Mouse (Mus musculus) testis, postnatal 14 days (tissue): ENCODE data around the gene Fam171a1.
"Not testable (repeated sequence)": the region's sequence is repeated elsewhere in the genome, so short reads cannot be mapped to it uniquely, and the experiment has no call there.

Source experiments
- DNase-seq: peaks from one replicate; pipeline ENCODE4 v3.0.0; 2021; ENCODE audit warnings: low spot score

Fam171a1 gene

DNA sequence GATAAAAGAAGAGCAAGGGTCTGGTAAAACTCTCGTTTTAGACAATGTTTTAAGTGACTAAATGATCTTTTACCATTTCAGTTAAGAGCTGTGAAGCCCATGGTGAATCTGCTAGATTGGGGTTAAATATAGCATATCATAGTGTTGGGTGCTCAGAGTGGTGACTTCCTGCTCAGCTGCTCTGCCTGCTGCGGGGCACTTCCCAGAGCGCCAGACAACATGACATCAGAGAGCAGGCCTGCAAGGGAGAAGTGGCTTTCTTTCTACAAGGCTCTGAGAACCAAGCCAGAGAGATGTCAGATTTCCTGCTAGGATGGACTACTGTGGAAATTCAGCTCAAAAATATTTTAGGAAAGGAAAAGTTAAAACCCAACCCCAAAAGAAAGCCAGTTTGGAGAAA, 57.8 kb downstream of the Fam171a1 start:
- no peak for DNase-seq

DNA sequence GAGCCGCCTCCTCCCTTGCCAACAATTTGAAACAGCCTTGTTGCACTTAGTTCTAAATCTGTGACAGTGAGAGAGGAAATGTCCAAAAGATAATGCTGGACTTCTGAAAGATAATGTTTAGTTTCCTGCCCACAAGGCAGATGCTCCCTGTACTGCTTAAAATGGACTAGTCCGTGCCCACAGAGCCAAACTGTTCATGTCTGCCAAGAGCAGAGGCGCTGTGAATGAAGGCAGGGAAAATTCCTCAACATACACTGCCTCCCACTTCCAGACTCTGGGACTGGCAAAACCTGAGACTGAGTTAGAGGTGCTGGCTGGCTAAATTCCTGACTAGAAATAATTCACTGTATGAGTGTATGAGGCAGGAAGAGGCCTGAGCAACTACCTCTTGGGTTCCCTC, 58.6 kb downstream of the Fam171a1 start:
- no peak for DNase-seq

DNA sequence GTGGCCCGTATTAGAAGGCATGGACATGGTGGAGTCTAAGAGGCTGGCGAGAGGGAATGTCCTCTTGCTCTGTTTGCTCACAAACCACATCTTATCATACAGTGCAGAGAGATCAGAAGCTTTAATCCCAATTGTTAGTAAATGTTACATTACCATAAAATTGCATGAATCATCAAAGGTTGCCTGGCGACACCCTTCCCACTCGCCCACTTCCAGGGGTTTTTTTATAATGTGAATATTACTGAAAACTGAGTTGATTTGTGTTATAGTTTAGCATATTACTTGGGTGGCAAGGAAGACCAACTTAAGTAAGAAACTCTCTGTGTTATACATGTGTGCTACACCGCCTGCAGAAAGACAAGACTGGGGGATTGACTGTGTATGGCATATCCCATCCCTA, 60.9 kb downstream of the Fam171a1 start:
- no peak for DNase-seq

DNA sequence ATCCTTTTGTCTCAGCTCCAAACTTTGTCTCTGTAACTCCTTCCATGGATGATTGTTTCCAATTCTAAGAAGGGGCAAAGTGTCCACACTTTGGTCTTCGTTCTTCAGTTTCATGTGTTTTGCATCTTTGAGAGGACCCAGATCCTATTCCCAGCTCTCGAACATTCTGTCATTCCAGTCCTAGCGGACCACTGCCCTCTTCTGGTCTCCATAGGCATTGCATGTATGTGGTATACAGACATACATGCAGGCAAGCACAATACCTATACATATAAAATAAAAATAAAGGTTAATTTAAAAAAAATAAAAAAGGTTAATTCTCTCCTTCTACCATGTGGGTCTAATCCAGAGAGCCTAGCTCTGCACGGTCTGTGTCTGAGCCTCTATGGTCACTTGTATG, 62.0 kb downstream of the Fam171a1 start:
- DNase-seq = not testable (repeated sequence)

DNA sequence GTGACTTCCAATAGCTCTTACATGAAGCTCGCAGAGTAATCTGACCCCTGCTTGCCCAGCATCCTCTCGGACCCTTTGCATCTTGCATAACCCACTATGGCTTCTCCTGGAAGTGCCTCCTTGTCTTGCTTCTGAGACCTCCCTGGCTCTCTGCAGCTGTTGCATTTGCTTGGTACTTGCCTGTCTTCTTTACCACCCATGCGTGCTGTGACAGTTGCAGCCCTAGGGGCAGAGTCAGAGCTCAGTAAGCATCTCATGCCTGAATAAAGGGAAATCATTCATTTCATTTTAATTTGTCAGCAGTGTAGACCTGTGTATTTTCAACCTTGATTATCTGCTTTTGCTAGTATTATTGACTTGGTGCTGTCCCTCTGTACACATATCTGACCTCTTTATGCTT, 62.7 kb downstream of the Fam171a1 start:
- no peak for DNase-seq

DNA sequence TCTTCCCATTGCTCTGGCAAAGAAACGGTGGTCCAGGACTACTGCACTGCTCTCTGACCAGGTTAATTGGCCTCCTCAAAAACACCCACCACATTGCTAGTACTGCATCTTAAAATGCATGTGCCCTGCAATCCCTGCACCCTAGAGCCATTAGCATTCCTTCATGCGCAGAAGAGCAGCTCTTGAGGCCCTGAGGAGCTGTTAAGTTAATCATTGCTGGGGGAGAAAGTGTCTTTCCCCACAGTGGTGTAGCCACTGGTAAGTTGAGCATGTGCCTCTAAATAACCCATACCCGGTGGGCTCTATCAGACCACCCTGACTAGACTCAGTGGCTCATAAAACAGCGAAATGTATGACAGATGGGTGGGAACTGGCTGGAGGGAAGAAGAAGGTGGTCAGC, 66.5 kb downstream of the Fam171a1 start:
- DNase-seq = no peak

DNA sequence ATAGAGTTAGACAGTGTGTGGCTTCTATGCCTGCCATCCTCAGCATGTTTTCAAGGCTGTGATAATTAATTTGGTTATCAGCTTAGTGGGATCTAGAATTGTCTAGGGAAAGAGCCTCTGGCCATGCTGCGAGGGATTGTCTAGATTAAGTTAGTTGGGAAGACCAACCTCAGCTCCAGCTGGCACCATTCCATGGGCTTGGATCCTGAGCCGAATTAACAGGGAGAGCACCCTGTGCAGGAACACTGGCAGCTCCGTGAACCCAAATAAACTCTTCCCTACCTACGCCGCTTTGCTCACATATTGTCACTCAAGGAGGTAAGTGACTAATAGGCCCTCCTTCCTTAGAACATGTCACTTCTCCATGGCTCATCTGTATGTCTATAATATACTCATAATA, 69.6 kb downstream of the Fam171a1 start:
- DNase-seq = no peak

DNA sequence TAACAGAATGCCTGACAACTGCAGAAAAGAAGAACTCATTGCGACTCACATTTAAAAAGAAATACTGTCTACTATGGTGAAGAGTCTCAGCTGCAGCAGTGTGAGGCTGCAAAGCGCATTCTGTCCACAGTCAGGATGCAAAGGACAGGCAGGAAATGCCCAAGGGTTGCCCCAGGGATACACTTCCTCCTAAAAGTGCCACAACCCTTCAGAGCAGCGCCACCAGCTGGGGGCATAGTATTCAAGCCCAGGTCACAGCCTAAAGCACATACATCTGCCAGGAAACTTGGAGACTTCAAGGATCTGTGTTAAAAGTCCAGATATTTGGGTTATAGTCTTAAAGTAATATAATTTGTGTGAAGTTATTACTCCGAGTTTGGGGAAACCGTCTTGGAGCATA, 71.3 kb downstream of the Fam171a1 start:
- no peak for DNase-seq

DNA sequence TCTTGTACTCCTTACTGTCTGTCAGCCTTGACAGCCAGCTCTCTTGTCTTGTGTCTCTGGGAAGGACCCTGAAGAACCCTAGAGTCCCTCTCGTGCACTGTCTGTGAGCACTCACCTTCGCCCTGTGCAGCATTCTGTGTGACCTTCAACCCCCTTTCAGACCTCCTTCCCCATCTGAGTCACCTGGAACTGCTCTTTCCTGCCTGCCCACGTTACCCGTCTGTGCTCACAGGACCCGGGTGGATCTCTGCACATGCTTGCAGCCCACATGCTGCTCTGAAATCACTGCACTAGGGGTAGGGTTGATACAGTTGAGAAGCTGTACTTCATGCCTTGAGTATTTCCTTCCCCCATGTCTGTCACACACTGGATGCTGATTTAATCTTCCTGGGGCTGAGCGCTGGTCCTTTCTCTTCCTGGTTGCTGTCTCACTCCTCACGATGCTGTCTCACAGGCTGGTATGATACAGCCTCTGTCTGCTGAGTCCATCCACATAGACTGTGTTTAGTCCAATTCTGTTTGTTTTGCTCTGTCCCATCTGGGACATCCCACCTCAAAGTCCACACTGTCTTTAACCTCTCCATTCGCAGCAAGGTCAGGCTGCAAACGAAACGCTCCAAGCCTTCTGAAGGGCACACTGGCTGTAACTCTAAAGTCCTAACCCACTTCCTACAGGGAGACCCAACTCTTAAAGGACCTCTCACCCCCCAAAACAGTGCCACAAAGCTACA, 74.9 kb downstream of the Fam171a1 start:
- DNase-seq = no peak

DNA sequence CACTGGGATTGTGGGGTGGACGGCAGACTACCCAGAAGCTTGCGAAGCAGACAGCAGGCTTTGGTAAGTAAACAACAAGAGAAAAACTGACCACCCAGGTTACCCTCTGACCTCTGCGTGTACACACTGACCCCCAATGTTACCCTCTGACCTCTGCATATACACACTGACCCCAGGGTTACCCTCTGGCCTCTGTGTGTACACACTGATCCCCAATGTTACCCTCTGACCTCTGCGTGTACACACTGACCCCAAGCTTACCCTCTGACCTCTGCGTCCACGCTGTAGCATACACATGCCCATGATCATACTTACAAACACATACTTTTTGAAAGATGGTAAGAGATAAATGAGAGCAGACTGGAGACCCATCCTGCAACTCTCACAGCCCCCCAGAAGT, 77.1 kb downstream of the Fam171a1 start:
- no peak for DNase-seq

DNA sequence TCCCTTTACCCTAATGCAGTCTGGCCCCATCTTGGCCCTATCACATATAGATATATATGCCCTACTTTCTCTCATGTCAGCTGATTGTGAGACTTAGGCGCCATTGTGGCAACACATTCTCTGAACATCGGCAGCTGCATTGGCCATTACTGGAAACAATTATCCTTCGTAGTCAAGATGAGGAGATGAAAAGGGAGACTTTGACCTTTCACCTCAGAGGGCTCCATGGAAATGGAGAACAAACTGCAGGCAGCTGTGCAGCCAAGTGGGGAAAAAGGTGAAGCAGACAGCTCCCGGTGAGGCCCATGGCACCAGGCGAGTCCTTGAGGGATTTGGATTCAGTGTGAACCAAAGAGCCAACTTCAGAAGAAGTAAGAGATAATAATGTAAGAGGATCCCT, 81.5 kb downstream of the Fam171a1 start:
- no peak for DNase-seq

DNA sequence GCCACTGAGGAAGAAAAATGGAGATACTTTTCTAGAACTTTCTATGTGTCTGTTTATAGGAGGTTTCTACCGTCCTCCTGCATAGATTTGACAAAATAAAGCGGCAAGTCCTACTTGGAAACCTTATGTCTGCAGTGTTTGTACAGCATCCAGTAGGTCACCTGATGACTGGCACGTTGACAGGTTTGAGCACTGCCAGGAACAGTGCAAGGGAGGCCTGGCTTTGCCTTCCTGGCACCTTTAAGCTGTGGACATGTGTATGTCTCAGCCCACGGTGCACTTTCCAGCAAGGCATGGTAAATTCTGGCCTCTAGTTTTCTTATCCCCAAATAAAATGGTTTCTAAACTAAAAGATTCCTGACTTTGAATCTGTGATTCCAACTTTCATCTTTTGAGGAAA, 86.4 kb downstream of the Fam171a1 start:
- no peak for DNase-seq

DNA sequence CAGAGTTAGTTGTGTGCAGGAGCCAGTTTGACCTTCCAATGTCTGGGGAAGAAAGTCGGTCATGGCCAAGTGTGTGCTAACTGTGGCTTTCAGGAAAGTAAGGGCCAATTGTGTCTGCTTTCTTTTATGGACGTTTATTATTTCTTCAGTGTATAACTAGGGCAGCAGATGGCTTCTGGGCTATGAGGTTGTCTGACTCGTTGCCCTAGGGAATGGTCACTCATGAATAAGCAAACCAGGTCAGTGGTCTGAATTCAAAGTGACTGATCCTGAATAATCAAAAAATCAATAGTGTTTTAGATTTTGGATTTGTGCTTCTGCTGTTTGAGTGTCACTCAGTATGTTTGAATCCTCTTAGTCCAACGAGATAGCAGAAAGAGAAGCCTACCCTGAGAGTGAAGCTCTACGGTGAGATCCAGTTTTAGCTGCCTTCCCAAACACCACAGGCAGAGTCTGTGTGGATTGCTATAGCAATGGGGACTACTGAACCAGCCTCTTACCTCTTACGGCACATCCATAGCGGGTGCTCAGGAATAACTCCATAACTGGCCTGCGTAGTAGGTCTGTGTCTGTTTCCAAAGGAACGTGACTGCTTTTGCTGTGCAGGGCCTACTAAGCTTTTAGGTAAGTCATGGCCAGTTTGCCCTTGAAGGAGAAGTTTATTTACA, 93.1 kb downstream of the Fam171a1 start:
- no peak for DNase-seq

DNA sequence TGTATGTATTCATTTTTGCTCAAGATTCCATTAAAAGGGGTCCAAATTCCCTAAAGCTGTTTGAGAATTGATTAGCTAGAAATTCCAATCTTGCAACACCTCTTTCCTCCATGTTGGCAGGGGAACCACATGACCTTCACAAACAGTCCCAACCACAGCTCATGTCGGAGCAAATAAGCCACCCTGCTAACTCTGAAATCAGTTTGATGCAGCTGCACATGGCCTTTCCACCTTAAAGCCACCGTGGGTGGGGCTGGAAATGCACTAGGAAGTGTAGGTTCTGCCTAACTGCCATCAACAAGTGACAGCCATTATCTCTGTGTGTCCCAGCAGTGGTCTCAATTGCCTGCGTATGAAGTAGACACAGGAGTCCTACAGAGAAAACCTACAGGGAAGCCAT, 101.5 kb downstream of the Fam171a1 start:
- no peak for DNase-seq

DNA sequence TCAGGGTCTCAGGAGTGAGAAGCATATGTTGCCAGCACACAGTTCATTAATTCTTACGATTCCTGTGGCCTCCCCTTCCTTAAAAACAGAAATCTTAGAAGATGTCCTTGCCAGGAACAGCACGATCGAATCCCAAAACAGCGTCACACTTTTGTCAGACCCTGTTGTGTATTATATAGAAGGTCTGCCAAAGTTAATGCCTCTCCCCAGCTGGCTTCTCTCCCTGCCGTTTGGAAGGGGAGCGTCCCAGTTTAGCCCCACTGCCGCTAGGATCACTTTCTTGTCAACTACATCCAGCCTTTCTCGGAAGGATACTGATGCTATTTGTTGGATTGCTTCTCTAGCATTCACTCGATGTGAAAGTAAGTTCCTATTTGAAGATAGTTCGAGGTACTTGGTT, 102.6 kb downstream of the Fam171a1 start:
- no peak for DNase-seq

DNA sequence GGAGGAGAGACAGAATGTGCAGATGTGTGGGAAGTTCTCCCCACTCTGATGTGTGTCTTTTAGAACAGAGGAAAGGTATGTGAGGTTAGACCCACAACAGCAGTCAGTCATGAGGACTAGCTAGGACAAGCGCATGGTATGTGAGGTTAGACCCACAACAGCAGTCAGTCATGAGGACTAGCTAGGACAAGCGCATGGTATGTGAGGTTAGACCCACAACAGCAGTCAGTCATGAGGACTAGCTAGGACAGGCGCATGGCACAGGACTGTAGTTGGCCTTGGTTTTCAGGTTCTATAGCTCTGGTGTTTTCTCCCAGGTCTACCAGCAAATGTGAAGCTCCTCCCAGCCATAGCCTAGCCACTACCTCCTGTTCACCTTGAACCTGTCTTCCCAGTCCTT, 103.6 kb downstream of the Fam171a1 start:
- DNase-seq = not testable (repeated sequence)

DNA sequence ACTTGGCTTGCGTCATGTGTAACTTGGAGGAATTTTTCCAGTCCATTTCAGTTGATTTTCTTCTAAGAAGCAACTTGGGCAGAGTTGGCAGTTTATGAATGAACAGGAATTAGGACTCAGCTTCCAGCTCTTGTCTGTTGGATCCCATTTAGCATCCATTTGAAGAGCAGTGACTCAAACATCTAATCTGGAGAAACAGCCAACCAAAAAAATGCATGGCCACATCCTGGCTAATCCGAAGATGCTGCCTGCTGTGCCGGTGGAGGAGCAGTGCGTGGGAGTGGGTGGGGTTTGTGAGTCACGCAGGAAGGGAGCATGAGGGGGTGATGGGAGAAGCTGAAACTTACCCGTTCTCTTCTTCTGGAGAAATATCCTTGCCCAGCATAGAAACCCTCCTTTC, 104.2 kb downstream of the Fam171a1 start:
- no peak for DNase-seq

DNA sequence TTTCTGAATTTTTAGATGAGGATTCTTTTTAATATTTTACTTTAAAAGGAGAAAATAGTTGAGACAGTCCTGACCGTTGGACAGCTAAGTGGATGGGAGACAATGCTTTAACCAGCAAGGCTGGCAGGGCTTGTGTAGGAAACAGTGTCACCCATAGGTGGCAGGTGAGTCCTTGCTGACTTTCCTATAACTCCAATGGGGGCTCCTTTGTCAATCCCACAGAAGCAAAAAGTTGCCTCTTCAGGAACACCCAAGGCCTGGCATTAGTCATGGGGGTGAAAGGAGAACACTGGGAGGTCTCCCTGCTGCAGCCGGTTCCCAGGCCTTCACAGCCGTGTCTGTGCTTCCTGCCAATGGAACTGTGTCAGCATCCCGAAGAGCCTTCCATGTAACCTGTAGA, 114.5 kb downstream of the Fam171a1 start:
- DNase-seq = no peak

DNA sequence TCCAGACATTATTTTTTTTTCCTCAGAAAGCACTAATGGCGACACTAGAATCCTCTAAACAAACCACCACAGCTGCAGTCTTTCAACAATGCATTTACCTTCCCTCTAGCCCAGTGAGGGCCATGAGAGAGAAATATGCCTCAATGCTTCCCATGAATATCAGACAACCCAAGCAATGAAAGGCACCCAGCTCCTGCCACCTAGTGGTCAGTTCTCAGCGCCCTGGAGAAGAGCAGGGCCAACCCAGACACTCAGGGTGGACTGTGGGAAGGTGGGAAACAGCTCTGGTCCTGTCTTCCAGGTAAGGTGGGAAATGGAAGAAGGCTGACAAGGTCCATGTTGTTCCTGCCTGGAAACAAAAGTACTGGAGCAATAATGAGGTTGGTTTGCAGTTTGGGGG, 115.0 kb downstream of the Fam171a1 start:
- peak; percentile 36 for DNase-seq

DNA sequence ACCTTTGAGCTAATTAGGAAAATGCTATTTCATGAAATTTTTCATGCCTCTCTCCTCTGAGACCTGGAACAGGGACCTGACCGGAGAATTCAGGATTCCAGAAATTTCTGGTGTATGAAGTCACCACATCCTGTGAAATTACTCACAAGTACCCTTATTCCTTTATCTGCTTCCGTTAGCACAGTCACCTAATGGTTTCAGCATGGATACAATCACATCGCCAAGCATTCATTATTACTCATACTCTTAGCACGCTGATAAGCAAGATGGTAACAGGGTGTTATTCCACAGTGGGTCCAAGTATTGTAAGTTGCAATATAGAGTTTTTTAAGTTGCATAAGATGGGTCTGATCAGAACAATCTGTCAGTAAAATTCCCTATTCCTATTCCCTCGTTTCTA, 125.2 kb downstream of the Fam171a1 start:
- DNase-seq = no peak

DNA sequence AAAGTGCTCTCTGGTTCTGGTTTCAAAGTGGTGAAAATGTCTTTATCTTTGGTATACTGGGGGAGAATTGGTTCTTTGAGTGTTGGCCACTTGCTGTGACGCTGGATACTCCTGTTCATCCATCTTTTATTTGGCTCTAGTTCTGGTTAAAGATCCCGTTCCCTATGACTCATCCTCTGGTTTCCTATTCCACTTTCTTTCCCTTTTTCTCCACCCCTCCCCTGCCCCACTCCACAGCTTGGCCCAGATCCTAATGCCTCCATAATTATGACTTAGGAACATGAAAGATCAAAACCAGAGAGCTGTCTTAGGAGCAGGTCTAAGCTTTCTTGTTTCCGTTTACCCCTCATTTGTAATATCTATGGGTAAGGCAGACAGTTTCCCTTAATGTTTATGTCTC, 130.2 kb downstream of the Fam171a1 start:
- DNase-seq = no peak

DNA sequence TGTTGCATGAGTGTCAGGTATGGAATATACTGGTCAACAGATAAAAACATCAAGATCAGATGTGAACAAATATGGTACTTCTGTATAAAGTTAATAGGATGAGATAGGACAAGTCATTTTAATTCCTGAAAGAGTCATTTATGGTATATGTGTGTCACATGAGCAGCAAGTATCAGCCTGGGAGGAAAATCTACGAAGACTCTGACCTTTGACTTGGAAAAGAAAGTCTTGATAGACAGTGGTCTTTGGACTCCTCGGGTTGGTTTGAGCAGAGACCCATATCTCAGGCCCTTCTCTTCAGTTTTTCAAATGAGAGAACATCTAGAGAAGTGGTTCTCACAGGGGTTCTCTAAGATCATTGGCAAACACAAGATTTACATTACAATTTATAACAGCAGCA, 137.3 kb downstream of the Fam171a1 start:
- no peak for DNase-seq

DNA sequence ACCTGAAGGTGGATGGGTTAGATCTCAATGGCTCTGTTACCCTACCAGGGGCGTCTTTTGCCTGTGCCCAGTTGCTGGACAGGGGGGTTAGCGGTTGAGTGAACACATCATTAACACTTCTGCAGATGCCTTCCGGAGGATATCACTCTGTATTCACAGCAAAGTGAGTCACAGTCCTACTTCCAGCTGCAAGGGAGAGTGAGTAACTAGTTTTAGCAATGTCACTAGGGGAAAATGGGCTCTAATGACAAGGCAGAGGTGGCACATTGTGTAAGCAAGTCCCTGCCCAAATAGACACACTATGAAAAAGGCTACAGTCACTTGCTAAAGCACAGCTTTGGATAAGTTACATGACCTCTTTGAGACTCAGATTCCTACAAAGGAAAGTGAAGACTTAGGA, 152.4 kb downstream of the Fam171a1 start:
- DNase-seq = no peak

DNA sequence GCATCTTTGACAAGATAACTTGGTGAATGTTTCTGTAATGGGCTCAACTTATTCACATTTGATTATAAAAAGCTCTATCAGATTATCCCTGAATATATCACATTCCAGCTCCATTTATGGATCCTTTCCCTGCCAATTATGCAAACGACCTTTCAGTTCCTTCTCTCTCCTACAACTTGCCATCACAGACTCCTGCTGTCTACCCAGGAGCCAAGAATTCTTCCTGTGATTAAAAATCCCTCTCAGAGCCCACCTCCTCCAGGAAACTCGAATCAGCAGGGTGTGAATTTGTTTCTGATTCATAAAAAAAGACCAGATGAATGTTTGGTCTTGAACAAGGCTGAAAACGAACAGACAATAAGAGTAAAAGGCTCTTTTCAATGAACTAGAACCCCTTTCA, 153.9 kb downstream of the Fam171a1 start:
- no peak for DNase-seq
